Mouse (Mus musculus) spleen, postnatal 14 days (tissue): Measurements from ENCODE around the gene Dnajc28.
"Not testable (repeated sequence)": the region's sequence is repeated elsewhere in the genome, so short reads cannot be mapped to it uniquely, and the experiment has no call there.

Experiments
- DNase-seq, 2 experiments: peaks; one replicate each; pipeline ENCODE4 v3.0.0; 2021 to 2022; ENCODE audit warnings: low spot score in 2 of 2

Gene Dnajc28

DNA sequence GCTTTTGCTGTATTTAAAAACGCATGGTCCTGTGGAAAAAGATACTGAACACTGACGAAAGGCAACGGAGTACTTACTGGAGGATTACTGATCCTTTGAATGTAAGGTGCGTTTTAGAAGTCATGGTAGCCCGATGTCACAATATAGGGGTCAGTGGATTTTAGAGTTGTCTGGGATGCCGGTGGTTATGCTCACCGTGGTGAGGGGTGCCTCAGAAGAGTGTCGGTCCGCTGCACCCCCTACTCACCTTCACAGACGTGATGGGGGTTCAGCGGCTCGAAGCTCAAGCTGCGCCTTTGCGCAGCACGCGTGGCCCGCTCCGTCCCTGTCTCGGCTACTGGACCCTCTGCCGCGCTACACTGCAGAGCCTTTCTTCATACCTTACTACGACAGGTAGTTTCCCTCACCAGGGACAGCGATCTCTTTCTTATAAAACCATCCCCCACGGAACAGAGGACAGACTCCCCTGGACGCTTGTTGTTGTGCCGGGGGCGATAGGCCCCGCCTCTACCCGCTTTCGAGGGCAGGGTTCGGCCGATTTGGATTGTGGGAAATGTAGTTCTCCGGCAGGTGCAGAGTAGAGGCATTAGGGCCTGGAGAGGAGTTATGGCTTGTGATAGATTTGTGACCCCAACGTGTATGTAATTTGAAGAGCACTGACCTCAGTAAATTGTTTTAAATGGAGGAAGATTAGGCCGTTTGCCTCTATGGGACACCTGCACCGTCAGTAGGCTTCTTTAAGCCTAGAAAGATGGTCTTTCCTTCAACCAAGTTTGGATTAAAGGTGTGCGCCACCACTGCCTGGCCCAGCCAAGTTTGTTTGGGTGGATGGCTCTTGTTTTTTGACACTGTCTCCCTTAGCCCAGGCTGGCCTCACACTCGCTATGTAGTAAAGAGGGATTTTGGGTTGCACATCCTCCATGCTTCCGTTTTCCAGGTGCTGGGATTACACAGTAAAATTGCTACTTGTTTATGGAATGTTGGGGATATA, at the start of gene Dnajc28:
Gene Dnajc28 (minus strand): TSS at position 516 of the 991 bp plus-strand sequence.
- DNase-seq, result peak; percentile 51 to 78

- no peak for DNase-seq
These were observed 45.0 kb upstream of the Dnajc28 start for GRCm38 (mm10) chr16:91663795-91664194.

DNA sequence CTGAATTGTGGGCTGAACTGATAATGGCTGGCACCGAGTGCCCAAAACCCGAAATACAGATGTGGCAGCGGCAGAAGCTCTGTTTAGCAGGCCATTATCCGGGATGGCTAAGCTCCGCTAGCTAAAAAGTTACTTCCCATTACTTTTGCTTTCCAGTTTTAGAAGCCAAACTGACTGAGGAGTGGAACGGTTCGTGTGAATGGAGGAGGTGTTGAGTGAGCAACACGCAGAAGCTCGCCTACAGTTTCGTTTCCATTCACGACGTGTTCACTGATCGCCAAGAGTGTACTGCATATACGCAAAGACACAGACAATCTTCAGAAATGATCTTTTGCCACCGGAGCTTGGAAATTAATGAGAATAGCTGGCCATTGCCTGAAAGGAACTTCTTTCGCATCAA, 43.5 kb upstream of the Dnajc28 start:
- no peak for DNase-seq

GRCm38 (mm10) chr16:91661397-91661796, 42.6 kb upstream of the Dnajc28 start:
- DNase-seq, result no peak

- no peak for DNase-seq
These were observed 41.0 kb upstream of the Dnajc28 start for GRCm38 (mm10) chr16:91659798-91660197.

GRCm38 (mm10) chr16:91658471-91658870, 39.6 kb upstream of the Dnajc28 start:
- no peak for DNase-seq

DNA sequence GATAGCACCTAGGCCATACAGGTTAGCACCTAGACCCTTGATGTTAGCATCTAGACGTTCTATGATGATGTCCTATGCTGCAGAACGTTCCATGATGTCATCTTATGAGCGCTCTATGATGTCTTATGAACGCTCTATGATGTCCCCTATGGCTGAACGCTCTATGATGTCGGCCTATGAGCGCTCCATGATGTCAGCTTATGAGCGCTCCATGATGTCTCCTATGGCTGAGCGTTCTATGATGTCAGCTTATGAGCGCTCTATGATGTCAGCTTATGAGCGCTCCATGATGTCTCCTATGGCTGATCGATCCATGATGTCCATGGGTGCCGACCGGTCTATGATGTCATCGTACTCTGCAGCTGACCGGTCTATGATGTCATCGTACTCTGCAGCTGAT, 38.5 kb upstream of the Dnajc28 start:
- DNase-seq, result no peak

GRCm38 (mm10) chr16:91655285-91655684, 36.5 kb upstream of the Dnajc28 start:
- DNase-seq, result no peak

DNA sequence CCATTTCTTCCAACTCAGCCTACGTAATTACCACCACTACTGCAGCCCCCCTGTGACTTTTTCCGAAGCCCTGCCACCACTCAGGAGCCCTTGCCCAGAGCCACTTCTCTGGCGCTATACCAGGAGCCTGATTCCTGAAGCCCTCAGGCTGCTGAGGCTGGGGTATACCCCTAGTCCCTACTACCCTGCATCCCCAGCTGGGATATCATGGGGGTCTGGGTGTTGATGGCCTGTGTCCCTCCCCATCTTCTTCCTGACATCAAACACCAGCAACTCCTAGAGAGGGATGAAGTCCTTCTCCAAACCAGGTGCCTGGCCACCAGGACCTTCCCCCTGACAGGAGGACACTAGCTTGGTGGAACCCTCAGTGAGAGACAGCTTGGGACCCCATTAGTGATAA, 33.4 kb upstream of the Dnajc28 start:
- DNase-seq, result no peak

- no peak for DNase-seq
These were observed 31.0 kb upstream of the Dnajc28 start for GRCm38 (mm10) chr16:91649781-91650180.

- no peak for DNase-seq
These were observed 30.4 kb upstream of the Dnajc28 start for GRCm38 (mm10) chr16:91649246-91649645.

DNA sequence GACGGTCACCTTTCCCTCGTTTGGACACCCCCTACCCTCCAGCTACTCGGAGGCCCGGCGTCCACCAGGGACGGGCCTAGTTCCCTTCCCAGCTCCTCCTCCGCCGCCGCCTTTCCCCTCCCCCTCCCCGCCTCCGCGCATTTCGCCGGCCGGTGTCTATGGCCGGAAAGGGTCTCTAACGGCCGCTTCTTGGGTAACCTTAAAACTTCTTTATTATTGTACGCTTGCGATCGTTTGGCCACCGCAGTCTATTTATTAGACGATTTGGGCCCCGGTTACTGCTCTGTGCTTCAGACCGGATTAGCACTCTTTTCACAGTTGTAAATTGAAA, 29.4 kb upstream of the Dnajc28 start:
- DNase-seq, result peak; percentile 73 to 75

DNA sequence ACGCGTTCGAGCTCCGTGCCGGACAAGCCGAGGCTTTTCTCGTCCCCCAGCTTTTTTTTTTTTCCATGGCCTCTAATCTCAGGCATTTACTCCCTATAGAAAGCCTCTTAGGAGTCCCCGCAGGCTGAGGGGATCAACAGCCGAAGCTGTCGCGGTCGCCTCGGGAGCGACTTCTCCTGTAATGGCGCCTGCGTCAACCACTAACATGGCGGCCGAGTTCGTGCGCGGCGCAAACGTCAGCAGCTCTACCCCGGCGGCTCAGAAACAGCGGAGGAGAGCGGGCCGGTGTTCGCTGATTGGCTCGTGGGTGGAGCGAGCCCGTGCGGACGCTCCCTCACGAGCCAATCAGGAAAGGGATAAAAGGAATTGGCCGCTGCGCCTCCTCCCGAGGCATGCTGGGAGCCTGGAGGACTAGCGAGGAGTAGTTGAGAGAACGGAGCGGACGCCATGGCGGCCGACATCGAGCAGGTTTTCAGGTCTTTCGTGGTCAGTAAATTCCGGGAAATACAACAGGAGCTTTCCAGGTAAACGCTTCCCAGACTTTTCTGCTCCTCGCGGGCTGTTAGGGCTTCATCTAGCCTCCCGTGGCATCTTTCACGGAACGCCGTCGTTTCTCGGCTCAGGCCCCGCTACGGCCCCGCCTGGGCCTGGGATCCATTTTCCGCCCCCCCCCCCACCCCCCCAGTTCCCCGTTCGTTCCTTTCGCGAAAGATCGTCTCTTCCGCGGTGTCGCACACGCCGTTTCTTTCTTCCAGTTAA, 28.8 kb upstream of the Dnajc28 start, which contains the start of gene Son:
Gene Son (plus strand): TSS at position 46 of the 759 bp plus-strand sequence.
- peak; percentile 88 to 93 for DNase-seq

DNA sequence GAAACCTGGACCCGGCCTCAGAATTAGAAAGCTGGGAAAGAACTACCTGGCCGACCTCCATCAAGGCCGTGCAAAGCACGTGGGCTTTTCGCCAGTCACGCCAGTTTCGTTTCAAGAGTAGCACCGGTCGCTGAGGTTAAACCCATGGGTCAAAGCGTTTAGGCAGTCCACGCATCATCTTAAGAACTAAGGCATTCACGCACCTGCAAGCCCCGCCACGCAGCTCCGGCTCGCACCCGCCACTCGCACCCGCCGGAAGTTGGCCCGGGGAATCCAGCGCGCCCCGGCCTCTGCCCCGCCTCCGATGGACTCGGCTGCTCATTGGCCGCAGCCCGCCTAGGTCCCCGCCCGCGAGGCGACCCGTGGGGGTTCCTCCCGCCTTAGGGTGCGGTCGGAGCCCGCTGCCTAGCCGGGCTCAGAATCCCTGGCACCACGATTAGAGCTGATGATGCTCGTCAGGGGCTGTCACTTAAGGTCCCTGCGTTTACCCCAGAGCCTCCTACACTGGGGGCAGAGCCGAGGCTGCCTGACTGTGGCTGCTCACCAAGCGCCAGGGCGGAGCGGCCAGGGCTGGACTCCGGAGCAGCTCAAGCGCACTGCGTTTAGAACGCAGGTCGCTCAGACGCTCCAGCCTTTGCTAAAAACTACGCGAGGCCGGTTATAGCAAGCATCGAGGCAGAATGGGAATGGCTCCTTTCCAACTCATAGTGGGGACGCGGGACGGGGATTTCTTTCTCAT, 28.0 kb upstream of the Dnajc28 start, which contains the start of gene Gart:
Gene Gart (minus strand): TSS at position 272 of the 739 bp plus-strand sequence.
- DNase-seq, result peak; percentile 90 to 95

DNA sequence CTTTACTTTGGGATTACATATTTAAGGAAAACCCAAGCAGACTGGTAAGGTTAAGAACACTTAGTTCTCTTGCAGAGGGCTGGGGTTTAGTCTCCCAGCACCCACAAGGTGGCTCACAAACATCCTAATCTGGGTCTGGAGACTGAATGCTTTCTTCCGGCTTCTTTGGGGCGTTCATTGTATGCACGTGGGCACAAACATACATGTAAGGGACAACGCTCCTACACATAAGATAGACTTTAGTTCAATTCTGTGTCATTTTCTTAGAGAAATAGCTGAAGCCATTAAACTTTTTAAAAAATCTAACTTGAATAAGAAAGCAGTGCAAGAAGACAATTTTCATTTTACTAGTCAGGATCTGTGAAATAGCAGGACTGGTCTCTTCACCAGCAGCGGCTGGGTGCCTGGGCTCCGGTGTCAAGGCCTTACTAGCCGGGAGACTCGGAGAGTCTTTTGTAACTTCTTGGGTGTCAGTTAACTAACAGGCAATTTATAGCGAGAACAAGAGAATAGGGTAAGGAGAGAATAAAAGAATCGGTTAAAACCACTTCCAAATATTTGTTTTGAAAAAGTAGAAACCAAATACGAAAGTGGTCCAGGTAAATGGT, 27.3 kb upstream of the Dnajc28 start:
- no peak for DNase-seq

DNA sequence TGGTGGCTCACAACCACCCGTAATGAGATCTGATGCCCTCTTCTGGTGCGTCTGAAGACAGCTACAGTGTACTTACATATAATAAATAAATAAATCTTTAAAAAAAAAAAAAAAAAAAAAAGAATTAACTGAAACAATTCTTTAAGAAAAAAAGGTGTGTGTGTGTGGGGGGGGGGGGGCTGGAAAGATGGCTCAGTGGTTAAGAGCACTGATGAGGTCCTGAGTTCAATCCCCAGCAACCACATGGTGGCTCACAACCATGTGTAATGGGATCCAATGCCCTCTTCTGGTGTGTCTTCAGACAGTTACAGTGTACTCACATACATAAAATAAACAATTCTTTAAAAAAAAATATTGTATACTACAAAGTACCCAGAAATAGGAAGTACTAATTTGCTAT, 26.6 kb upstream of the Dnajc28 start:
- not testable (repeated sequence) for DNase-seq

- DNase-seq, result no peak
These were observed 26.1 kb upstream of the Dnajc28 start for GRCm38 (mm10) chr16:91644901-91645300.

DNA sequence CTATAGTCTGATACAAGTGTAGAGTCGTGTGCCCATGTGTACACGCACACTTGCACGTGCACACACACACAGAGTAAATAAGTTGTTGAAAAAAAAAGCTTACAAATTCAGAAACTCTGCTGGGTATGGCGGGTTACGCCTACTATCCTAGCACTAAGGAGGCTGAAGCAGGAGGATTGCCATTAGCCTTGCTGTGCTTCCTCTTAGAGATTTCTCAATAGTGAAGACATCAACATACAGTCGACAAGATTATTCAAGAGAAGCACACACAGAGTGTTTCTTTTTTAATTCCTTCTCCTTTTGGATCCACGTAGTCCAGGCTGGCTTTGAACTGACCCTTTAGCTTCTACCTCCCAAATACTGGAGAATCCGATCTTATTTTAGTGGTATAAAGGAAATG, 21.3 kb upstream of the Dnajc28 start:
- no peak for DNase-seq

- no peak for DNase-seq
These were observed 20.8 kb upstream of the Dnajc28 start for GRCm38 (mm10) chr16:91639636-91640035.

GRCm38 (mm10) chr16:91639161-91639560, 20.3 kb upstream of the Dnajc28 start:
- DNase-seq, result no peak

GRCm38 (mm10) chr16:91633641-91634040, 14.8 kb upstream of the Dnajc28 start:
- no peak for DNase-seq
